Mouse (Mus musculus): ENCODE data around the gene Abcc5.

- no peak for TF ChIP-seq CTCF (IDR thresholded peaks at IDR 0.05; ENCODE audit: insufficient read depth, low read depth, low read length)
- no peak for TF ChIP-seq POLR2A (IDR thresholded peaks at IDR 0.05; ENCODE audit: insufficient read depth, low read depth, low read length)
These were observed 1.4 kb upstream of the Abcc5 start for GRCm38 (mm10) chr16:20427566-20427965.
